Mouse (Mus musculus) liver, adult 2 months (tissue): ENCODE measurements at regions not wholly inside any gene's neighbourhood (a gene's known extent, or its start where the extent isn't known, plus 50 kb on each side); places are given as distances from the start of the nearest gene placed in this dataset.

Source experiments
- CTCF ChIP-seq: fragments of 200-500 bp; IDR thresholded peaks from 2 replicates; pipeline ENCODE4 v1.5.1; 2011; ENCODE audit warnings: low read depth, low read length, control low read depth
- POLR2A ChIP-seq: fragments of 200-500 bp; IDR thresholded peaks from 2 replicates; pipeline ENCODE4 v1.6.1; 2011; ENCODE audit warnings: low read length, control low read depth; ENCODE audit not compliant: insufficient read depth; ENCODE audit errors: extremely low read depth

DNA sequence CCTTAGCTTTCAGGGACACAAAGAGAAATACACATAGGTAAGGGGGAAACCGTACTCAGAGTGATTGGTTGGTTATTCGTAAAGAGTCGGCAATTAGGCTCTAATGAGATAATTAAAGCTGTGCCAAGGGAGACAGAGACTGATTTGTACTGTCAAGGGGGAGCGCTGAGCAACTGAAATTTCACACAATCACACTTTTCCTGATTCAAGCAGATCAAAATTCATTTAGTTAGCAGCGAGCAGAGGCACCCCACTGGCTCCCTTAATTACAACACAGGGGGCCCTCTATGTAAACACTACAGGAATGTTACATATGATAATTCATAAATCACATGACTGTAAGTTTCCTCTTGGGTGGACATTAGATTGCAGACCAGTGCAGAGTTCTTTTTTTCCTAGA lies 180.5 kb downstream of the Phlda1 start:
- TF ChIP-seq CTCF (no peak), POLR2A (no peak)
